Mouse (Mus musculus): ENCODE measurements at regions not wholly inside any gene's neighbourhood (a gene's known extent, or its start where the extent isn't known, plus 50 kb on each side); places are given as distances from the start of the nearest gene placed in this dataset.
A peak's percentile ranks its signal among the peaks of the same experiment; 100 is the strongest.

GRCm38 (mm10) chr10:119061349-119061850 lies 178.5 kb downstream of the Cand1 start:
- intact Hi-C loops (cut with DNase I): loop anchor here (5.0 kb wide), 1 partner anchor 194 kb away; no protein-coding TSS in a partner anchor
- no peak for DNase-seq

- intact Hi-C loops (cut with DNase I): no loop called here
- no peak for DNase-seq
These were observed 181.3 kb downstream of the Cand1 start for GRCm38 (mm10) chr10:119058493-119059020.

- DNase-seq: peak; percentile 72 to 78
- intact Hi-C loops (cut with DNase I): no loop called here
These were observed 184.6 kb downstream of the Cand1 start for GRCm38 (mm10) chr10:119055199-119055785.

GRCm38 (mm10) chr10:119054191-119055175 lies 184.5 kb upstream of the Dyrk2 start:
- intact Hi-C loops (cut with DNase I): no loop called here
- DNase-seq: no peak

- no peak for DNase-seq
- intact Hi-C loops (cut with DNase I): no loop called here
These were observed 182.5 kb upstream of the Dyrk2 start for GRCm38 (mm10) chr10:119052441-119053041.

- intact Hi-C loops (cut with DNase I): no loop called here
- no peak for DNase-seq
These were observed 181.6 kb upstream of the Dyrk2 start for GRCm38 (mm10) chr10:119051598-119051997.

GRCm38 (mm10) chr10:119050017-119050685 lies 180.1 kb upstream of the Dyrk2 start:
- DNase-seq: no peak
- intact Hi-C loops (cut with DNase I): no loop called here

GRCm38 (mm10) chr10:119048643-119049420 lies 178.8 kb upstream of the Dyrk2 start:
- intact Hi-C loops (cut with DNase I): no loop called here
- no peak for DNase-seq

GRCm38 (mm10) chr10:119045059-119045458 lies 175.1 kb upstream of the Dyrk2 start:
- intact Hi-C loops (cut with DNase I): no loop called here
- peak; percentile 19 to 40 for DNase-seq

- DNase-seq: no peak
- intact Hi-C loops (cut with DNase I): no loop called here
These were observed 173.1 kb upstream of the Dyrk2 start for GRCm38 (mm10) chr10:119043069-119043468.

GRCm38 (mm10) chr10:119040205-119040604 lies 170.2 kb upstream of the Dyrk2 start:
- DNase-seq: no peak
- intact Hi-C loops (cut with DNase I): no loop called here

- intact Hi-C loops (cut with DNase I): no loop called here
- no peak for DNase-seq
These were observed 169.7 kb upstream of the Dyrk2 start for GRCm38 (mm10) chr10:119039732-119040131.

GRCm38 (mm10) chr10:119038991-119039390 lies 169.0 kb upstream of the Dyrk2 start:
- DNase-seq: no peak
- intact Hi-C loops (cut with DNase I): no loop called here

- no peak for DNase-seq
These were observed 167.8 kb upstream of the Dyrk2 start for GRCm38 (mm10) chr10:119037781-119038180.

GRCm38 (mm10) chr10:119035863-119036262 lies 165.9 kb upstream of the Dyrk2 start:
- DNase-seq: no peak
- intact Hi-C loops (cut with DNase I): no loop called here

More at GRCm38 (mm10) chr10:119037781-119038180, 167.8 kb upstream of the Dyrk2 start:
- intact Hi-C loops (cut with DNase I): no loop called here

- intact Hi-C loops (cut with DNase I): no loop called here
- no peak for DNase-seq
These were observed 164.4 kb upstream of the Dyrk2 start for GRCm38 (mm10) chr10:119034396-119034795.

GRCm38 (mm10) chr10:119031282-119032275 lies 161.6 kb upstream of the Dyrk2 start:
- intact Hi-C loops (cut with DNase I): no loop called here
- DNase-seq: no peak

GRCm38 (mm10) chr10:119028480-119029137 lies 158.6 kb upstream of the Dyrk2 start:
- intact Hi-C loops (cut with DNase I): no loop called here
- DNase-seq: no peak
